Mouse (Mus musculus) spleen, adult 2 months (tissue): ENCODE results near the gene Pfkfb1. TPM values are rescaled to one million over a fixed set of nuclear protein-coding genes. Genes with fewer than 3 reads are reported as not detected.

ENCODE experiments used
- DNase-seq, 2 experiments: peaks; one replicate each; pipeline versions ENCODE4 v3.0.0 to v3.0.0-alpha.2; 2012 to 2021; ENCODE audit warnings: low spot score in 2 of 2, low read depth in 1 of 2
- H3K27ac ChIP-seq: fragments of 200-500 bp; 2 replicates; pipeline ENCODE4 v1.5.1; 2012; ENCODE audit warnings: low read length, inconsistent platforms; ENCODE audit not compliant: insufficient read depth
- H3K27me3 ChIP-seq: fragments of 200-500 bp; 2 replicates; pipeline ENCODE4 v1.6.1; 2012; ENCODE audit warnings: mild to moderate bottlenecking, moderate library complexity, low read length, inconsistent platforms; ENCODE audit not compliant: control insufficient read depth, insufficient read depth
- H3K36me3 ChIP-seq: fragments of 200-500 bp; 2 replicates; pipeline ENCODE4 v1.6.1; 2012; ENCODE audit warnings: mild to moderate bottlenecking, low read length, inconsistent platforms; ENCODE audit not compliant: control insufficient read depth, insufficient read depth
- H3K4me1 ChIP-seq: fragments of 200-500 bp; 2 replicates; pipeline ENCODE4 v1.6.1; 2011; ENCODE audit warnings: inconsistent platforms; ENCODE audit not compliant: control insufficient read depth, insufficient read depth, insufficient read length
- H3K4me3 ChIP-seq: fragments of 200-500 bp; 2 replicates; pipeline ENCODE4 v1.5.1; 2011; ENCODE audit warnings: mild to moderate bottlenecking, inconsistent platforms; ENCODE audit not compliant: insufficient read depth, insufficient read length; ENCODE audit errors: extremely low read depth
- CTCF ChIP-seq: fragments of 200-500 bp; IDR thresholded peaks from 2 replicates; pipeline ENCODE4 v1.5.1; 2011; ENCODE audit warnings: mild to moderate bottlenecking, inconsistent platforms; ENCODE audit not compliant: insufficient read depth, insufficient read length, insufficient replicate concordance; ENCODE audit errors: extremely low read depth
- POLR2A ChIP-seq: fragments of 200-500 bp; IDR thresholded peaks from 2 replicates; pipeline ENCODE4 v1.6.1; 2011; ENCODE audit warnings: low read depth, low read length, inconsistent platforms
- WGBS: fragments of 180-500 bp; shearing (Covaris S2); methylation state at CpG from one replicate; pipeline ENCODE4 v1.1.7; 2018; 5-methylcytosine and 5-hydroxymethylcytosine counted together
- polyA plus RNA-seq: library from polyadenylated mRNA; depleted of rRNA; stranded (reverse); fragments of >200 nt; gene quantifications from 2 replicates; pipeline ENCODE4 v1.2.3, GENCODE M21; 2012; rRNA removed

Gene Pfkfb1
- polyA plus RNA-seq, 1 experiment, result 1.9 TPM

- Histone ChIP-seq H3K36me3 (no peaks in the 10 kb centered on the region), H3K27me3 (no peaks in the 10 kb centered on the region), H3K4me3 (no peak overlapping the region), H3K4me1 (no peaks in the 10 kb centered on the region), H3K27ac (no peak overlapping the region)
- WGBS, result 55% methylated on average over 4 of the region's 4 CpGs
- DNase-seq, result peak in 1 of 2 experiments; percentile 3
- no peak for TF ChIP-seq POLR2A
- TF ChIP-seq CTCF, result no peak
Observed at GRCm38 (mm10) chrX:150662809-150663208, 74.8 kb downstream of the Pfkfb1 start.

- no peak for DNase-seq
- Histone ChIP-seq H3K27ac (no peak overlapping the region), H3K36me3 (no peaks in the 10 kb centered on the region), H3K27me3 (no peaks in the 10 kb centered on the region), H3K4me1 (no peaks in the 10 kb centered on the region), H3K4me3 (no peak overlapping the region)
- WGBS, result 72% methylated on average over 1 of the region's 1 CpGs
- TF ChIP-seq CTCF (no peak), POLR2A (no peak)
Observed at GRCm38 (mm10) chrX:150677505-150677904, 89.5 kb downstream of the Pfkfb1 start.

Other genes with a start within 250 kb of the Pfkfb1 start
- 0.88 and 1.2 TPM in 2 replicates for gene Tmem29, start 129.1 kb upstream of the Pfkfb1 start, polyA plus RNA-seq
- gene Alas2, start 40.9 kb upstream of the Pfkfb1 start, polyA plus RNA-seq, result 575 and 1,194 TPM in 2 replicates
- gene Apex2, start 1.6 kb downstream of the Pfkfb1 start, polyA plus RNA-seq, result 7.6 and 8.2 TPM in 2 replicates
- 0.45 and 0.50 TPM in 2 replicates for gene Tro, start 69.4 kb downstream of the Pfkfb1 start, polyA plus RNA-seq
- 8.5 TPM in 2 replicates for gene Maged2, start 226.1 kb downstream of the Pfkfb1 start, polyA plus RNA-seq